Mouse (Mus musculus) heart, postnatal 4 days (tissue): ENCODE results near the gene Pex1. TPM values are rescaled to one million over a fixed set of nuclear protein-coding genes. Genes with fewer than 3 reads are reported as not detected.
A peak's percentile ranks its signal among the peaks of the same experiment; 100 is the strongest.
"Not testable (repeated sequence)": the region's sequence is repeated elsewhere in the genome, so short reads cannot be mapped to it uniquely, and the experiment has no call there.

Source experiments
- DNase-seq: peaks from one replicate; pipeline ENCODE4 v3.0.0; 2021
- total RNA-seq, 2 experiments: library from RNA; stranded (reverse); gene quantifications; 2 replicates each; pipeline ENCODE4 v1.2.3; 2021

Gene Pex1
- total RNA-seq = 10 to 100 TPM; 11.3 to 12.3 TPM

GRCm38 (mm10) chr5:3595693-3596398, at the start of gene Pex1:
Pex1 (plus strand) TSS chr5:3596066.
- DNase-seq = peak; percentile 95

GRCm38 (mm10) chr5:3546226-3546625, 49.6 kb upstream of the Pex1 start:
- DNase-seq = no peak

GRCm38 (mm10) chr5:3551481-3551880, 44.4 kb upstream of the Pex1 start:
- DNase-seq = no peak

- no peak for DNase-seq
Measured at GRCm38 (mm10) chr5:3554198-3554597, 41.7 kb upstream of the Pex1 start.

- DNase-seq = no peak
Measured at GRCm38 (mm10) chr5:3571266-3571665, 24.6 kb upstream of the Pex1 start, which contains the start of gene 1700109H08Rik. 1700109H08Rik (plus strand) TSS chr5:3571566.

GRCm38 (mm10) chr5:3574825-3575224, 21.0 kb upstream of the Pex1 start:
- DNase-seq = no peak

GRCm38 (mm10) chr5:3577939-3578338, 17.9 kb upstream of the Pex1 start:
- DNase-seq = no peak

GRCm38 (mm10) chr5:3579066-3579465, 16.8 kb upstream of the Pex1 start:
- no peak for DNase-seq

GRCm38 (mm10) chr5:3596399-3596766, 517 bp downstream of the Pex1 start, which contains the start of gene Rbm48:
Rbm48 (minus strand) TSS chr5:3596585.
- DNase-seq = peak; percentile 84

- no peak for DNase-seq
Measured at GRCm38 (mm10) chr5:3597171-3597570, 1.3 kb downstream of the Pex1 start.

GRCm38 (mm10) chr5:3598766-3599165, 2.9 kb downstream of the Pex1 start:
- no peak for DNase-seq

GRCm38 (mm10) chr5:3600298-3600697, 4.4 kb downstream of the Pex1 start:
- no peak for DNase-seq

GRCm38 (mm10) chr5:3600790-3601189, 4.9 kb downstream of the Pex1 start:
- DNase-seq = no peak

- no peak for DNase-seq
Measured at GRCm38 (mm10) chr5:3607114-3607513, 11.2 kb downstream of the Pex1 start.

- no peak for DNase-seq
Measured at GRCm38 (mm10) chr5:3609241-3609640, 13.4 kb downstream of the Pex1 start.

GRCm38 (mm10) chr5:3611835-3612234, 16.0 kb downstream of the Pex1 start:
- DNase-seq = not testable (repeated sequence)

- no peak for DNase-seq
Measured at GRCm38 (mm10) chr5:3620486-3620885, 24.6 kb downstream of the Pex1 start.

GRCm38 (mm10) chr5:3630055-3630454, 34.2 kb downstream of the Pex1 start:
- DNase-seq = no peak

GRCm38 (mm10) chr5:3631512-3632271, 35.8 kb downstream of the Pex1 start:
- no peak for DNase-seq

- DNase-seq = no peak
Measured at GRCm38 (mm10) chr5:3632285-3632684, 36.4 kb downstream of the Pex1 start.

- DNase-seq = no peak
Measured at GRCm38 (mm10) chr5:3633315-3633714, 37.4 kb downstream of the Pex1 start.

- DNase-seq = peak; percentile 8
Measured at GRCm38 (mm10) chr5:3633951-3634350, 38.1 kb downstream of the Pex1 start.

GRCm38 (mm10) chr5:3635286-3635685, 39.4 kb downstream of the Pex1 start:
- DNase-seq = no peak

GRCm38 (mm10) chr5:3644621-3645020, 48.8 kb downstream of the Pex1 start:
- no peak for DNase-seq
